Mouse (Mus musculus): ENCODE results near the gene Tet3. TPM values are rescaled to one million over a fixed set of nuclear protein-coding genes. Genes with fewer than 3 reads are reported as not detected.

Tet3 gene
- total RNA-seq, 2 experiments from 2014 or later, result 69.2 to 83.9 TPM

GRCm38 (mm10) chr6:83441259-83442061 lies 17.4 kb downstream of the Tet3 start:
- peak; percentile 70 to 83 for DNase-seq (ENCODE audit: extremely low spot score in 1 of 2, low spot score in 1 of 2)

- DNase-seq (ENCODE audit: extremely low spot score in 1 of 2, low spot score in 1 of 2), result peak; percentile 68 to 70
Measured at GRCm38 (mm10) chr6:83440510-83441258, 18.2 kb downstream of the Tet3 start.

- no peak for DNase-seq (ENCODE audit: extremely low spot score in 1 of 2, low spot score in 1 of 2)
Measured at GRCm38 (mm10) chr6:83440197-83440509, 18.7 kb downstream of the Tet3 start.

GRCm38 (mm10) chr6:83439781-83440180 lies 19.1 kb downstream of the Tet3 start:
- peak in 1 of 2 experiments; percentile 33 for DNase-seq (ENCODE audit: extremely low spot score in 1 of 2, low spot score in 1 of 2)

- DNase-seq (ENCODE audit: extremely low spot score in 1 of 2, low spot score in 1 of 2), result no peak
Measured at GRCm38 (mm10) chr6:83439119-83439767, 19.6 kb downstream of the Tet3 start.

- DNase-seq (ENCODE audit: extremely low spot score in 1 of 2, low spot score in 1 of 2), result no peak
Measured at GRCm38 (mm10) chr6:83438584-83438983, 20.3 kb downstream of the Tet3 start.

DNA sequence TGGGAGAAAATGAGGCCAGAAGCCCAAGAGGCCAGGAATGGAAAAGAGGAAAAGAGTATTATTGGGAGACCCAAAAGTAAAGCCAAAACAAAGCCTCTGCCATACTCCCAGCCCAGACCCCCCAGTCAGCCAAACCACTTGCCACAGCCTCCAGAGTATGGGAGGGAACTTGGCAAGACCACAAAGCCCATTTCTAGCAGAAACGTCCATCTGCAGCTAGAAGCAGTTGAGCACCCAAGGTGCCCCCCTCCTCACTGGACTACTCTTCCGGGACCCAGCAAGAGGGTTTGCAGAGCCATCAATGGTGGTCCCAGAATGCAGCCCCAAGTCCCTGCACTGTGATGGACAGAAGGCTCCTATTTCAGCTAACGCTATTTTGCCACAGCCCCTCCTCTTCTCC lies 21.1 kb downstream of the Tet3 start:
- DNase-seq (ENCODE audit: extremely low spot score in 1 of 2, low spot score in 1 of 2), result no peak

DNA sequence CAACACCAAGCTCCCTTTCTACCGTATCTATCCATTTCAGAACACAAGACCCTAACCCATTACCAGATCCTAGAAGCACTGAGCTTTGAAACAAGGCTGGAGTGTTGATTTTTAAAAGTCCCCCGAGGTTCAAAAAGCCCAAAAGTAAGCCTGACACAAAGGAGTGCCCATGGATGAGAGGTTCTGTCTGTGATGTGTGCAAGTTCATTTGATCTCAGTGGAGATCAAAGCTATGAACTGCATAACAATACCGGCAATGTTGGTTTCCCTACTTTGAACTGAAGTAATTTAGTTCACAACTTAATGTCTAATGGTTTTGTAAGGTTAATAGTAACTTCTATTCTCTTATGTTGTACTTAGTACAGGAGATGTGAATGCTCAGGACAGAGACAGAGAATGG lies 21.7 kb downstream of the Tet3 start:
- no peak for DNase-seq (ENCODE audit: extremely low spot score in 1 of 2, low spot score in 1 of 2)

DNA sequence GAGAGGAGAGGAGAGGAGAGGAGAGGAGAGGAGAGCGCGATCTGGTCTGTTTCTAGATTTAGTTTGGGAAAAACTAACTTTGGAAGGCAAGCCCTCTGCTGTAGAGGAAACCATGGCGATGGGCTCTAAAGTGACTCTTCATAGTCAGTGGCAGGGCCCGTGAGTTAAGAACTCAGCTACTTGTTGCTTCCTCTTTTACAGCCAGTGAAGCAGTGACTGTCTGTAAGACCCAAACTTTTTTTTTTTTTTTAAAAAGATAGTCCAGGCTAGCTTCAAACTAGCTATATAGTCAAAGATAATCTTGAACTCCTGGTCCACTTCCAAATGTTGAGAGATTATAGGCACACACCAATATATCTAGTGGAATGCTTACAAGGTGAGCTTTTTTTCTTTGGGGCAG lies 22.3 kb downstream of the Tet3 start:
- no peak for DNase-seq (ENCODE audit: extremely low spot score in 1 of 2, low spot score in 1 of 2)

DNA sequence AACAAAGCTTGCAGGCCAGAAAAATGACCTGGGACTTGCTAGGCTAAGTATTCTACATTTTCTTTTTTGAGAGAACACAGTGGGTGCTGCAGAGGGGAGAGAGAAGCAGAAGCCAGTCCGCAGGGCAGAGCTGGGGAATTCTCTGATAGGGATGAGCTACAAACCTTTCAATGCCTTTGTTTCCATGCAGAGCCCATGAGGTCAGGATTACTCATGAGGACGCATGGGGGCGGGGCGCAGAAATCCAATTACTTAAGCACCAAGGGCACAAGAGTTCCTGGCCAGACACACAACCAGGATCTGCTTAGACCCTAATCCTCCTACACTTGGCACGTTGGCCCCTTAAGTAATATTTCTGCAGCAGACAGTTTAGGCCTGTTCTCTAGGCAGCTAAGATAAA lies 23.7 kb downstream of the Tet3 start:
- no peak for DNase-seq (ENCODE audit: extremely low spot score in 1 of 2, low spot score in 1 of 2)

GRCm38 (mm10) chr6:83433546-83433945 lies 25.3 kb downstream of the Tet3 start:
- DNase-seq (ENCODE audit: extremely low spot score in 1 of 2, low spot score in 1 of 2), result no peak

- no peak for DNase-seq (ENCODE audit: extremely low spot score in 1 of 2, low spot score in 1 of 2)
Measured at GRCm38 (mm10) chr6:83432966-83433365, 25.9 kb downstream of the Tet3 start.

DNA sequence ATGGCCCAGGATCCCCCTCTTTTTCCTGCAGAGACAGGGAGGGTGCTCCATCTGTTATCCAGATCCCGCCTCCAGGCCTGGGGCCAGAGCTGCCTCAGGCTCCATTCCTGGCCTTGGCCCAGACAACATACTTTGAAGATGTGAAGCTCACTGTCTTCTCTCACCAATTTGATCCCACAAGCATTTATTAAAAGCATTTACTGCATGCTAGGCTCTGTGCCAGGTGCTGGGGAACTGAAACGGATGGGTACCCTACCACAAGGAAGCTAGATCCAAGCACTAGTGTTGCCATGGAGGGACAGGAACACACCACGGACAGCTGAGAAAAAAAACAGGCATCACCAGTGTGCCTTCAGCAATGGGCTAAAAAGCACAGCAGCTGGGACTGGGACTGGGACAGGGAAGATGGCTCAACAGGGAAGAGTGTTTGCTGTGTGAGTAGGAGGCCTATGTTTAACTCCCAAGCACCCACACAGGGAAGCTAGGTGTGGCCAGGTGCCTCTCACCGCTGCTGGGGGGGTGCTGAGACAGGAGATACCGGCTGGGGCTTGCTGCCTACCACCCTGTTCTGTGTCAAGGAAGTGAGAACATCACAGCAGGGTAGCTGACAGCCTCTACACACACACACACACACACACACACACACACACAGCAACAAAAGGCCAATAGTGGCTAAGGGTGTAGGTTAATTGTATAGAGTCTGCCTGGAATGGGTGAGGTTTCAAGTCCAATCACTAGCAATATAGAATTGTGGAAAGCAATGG lies 30.7 kb downstream of the Tet3 start:
- peak; percentile 37 to 49 for DNase-seq (ENCODE audit: extremely low spot score in 1 of 2, low spot score in 1 of 2)

- DNase-seq (ENCODE audit: extremely low spot score in 1 of 2, low spot score in 1 of 2), result no peak
Measured at GRCm38 (mm10) chr6:83427512-83427911, 31.4 kb downstream of the Tet3 start.

- DNase-seq (ENCODE audit: extremely low spot score in 1 of 2, low spot score in 1 of 2), result no peak
Measured at GRCm38 (mm10) chr6:83426576-83426975, 32.3 kb downstream of the Tet3 start.

- DNase-seq (ENCODE audit: extremely low spot score in 1 of 2, low spot score in 1 of 2), result no peak
Measured at GRCm38 (mm10) chr6:83424053-83424404, 34.9 kb downstream of the Tet3 start.

DNA sequence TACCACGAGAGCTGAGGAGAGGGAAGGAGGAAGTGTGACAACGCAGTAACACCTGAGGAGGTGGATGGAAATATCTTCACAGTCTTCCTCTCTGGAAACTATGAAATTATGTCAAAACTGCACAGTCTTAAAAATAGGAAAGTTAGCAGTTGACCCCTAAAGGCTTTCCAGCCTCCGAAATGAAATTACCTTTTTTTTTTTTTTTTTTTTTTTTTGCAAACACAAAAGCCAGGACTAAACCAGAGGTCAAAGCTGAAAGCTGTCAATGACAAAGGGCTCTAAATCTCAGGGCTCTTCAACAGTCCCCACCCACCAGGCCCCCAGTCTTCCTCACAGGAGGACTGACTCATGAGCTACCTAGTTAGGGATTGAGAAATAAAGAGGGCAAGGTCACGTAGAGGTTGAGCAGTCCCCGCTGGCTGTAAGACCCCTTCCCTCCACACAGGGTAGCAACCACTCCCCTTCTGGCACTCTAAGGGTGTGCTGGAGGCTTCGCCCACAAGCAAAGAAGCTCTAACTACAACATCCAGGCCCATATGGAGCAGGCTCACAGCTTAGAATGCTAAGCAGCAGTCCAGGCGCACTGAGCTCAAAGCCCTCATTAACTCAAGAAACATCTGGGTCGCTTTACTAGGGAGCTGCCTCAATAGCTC lies 35.4 kb downstream of the Tet3 start:
- DNase-seq (ENCODE audit: extremely low spot score in 1 of 2, low spot score in 1 of 2), result no peak

- no peak for DNase-seq (ENCODE audit: extremely low spot score in 1 of 2, low spot score in 1 of 2)
Measured at GRCm38 (mm10) chr6:83421866-83422649, 36.8 kb downstream of the Tet3 start.

DNA sequence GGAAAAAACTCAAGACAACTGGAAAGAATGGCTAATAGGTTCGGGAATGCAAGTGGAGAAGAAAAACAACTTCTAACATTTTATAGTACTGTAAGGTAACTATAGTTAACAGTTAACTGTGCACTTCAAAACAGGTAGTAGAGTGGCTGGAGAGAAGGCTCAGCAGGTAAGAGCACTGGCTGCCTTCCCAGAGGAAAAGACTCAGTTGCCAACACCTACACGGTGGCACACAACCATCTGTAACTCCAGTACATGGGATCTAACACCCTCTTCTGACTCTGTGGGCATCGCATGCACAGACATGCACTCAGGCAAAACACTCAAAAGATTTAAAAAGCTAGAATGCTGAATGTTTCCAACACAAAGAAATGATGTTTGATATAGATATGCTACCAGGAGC lies 39.4 kb downstream of the Tet3 start:
- no peak for DNase-seq (ENCODE audit: extremely low spot score in 1 of 2, low spot score in 1 of 2)

DNA sequence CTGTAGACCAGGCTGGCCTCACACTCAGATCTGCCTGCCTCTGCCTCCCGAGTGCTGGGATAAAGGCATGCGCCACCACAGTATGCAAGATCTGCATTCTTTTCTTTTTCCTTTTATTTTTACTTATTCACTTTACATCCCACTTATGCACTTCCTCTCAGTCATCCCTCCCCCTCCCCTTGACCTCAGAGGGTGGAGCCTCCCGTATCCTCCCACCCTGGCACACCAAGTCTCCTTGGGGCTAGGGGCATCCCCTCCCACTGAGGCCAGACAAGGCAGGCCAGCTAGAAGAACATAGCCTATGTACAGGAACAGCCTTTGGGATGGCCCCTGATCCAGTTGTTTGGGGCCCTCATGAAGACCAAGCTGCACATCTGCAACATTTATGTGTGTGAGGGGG lies 41.4 kb downstream of the Tet3 start:
- no peak for DNase-seq (ENCODE audit: extremely low spot score in 1 of 2, low spot score in 1 of 2)
